Mouse (Mus musculus) brain, embryonic 14.5 days (tissue): Measurements from ENCODE around the gene Pycard.

Experiments used
- CTCF ChIP-seq: fragments of 200-500 bp; IDR thresholded peaks from 2 replicates; pipeline ENCODE4 v1.5.1; 2012; ENCODE audit warnings: inconsistent platforms, mild to moderate bottlenecking, moderate library complexity, borderline replicate concordance; ENCODE audit not compliant: insufficient read depth, insufficient read length; ENCODE audit errors: extremely low read depth
- POLR2A ChIP-seq: fragments of 200-500 bp; IDR thresholded peaks from 2 replicates; pipeline ENCODE4 v1.6.1; 2012; ENCODE audit warnings: mild to moderate bottlenecking, inconsistent platforms, borderline replicate concordance; ENCODE audit not compliant: poor library complexity, insufficient read depth, insufficient read length, severe bottlenecking; ENCODE audit errors: extremely low read depth

- no peak for TF ChIP-seq POLR2A
- TF ChIP-seq CTCF = no peak
These were observed 39.3 kb upstream of the Pycard start for GRCm38 (mm10) chr7:128032989-128033293.
